8 mouse cellular contexts compared by ENCODE assay signal in the genomic region with DNA sequence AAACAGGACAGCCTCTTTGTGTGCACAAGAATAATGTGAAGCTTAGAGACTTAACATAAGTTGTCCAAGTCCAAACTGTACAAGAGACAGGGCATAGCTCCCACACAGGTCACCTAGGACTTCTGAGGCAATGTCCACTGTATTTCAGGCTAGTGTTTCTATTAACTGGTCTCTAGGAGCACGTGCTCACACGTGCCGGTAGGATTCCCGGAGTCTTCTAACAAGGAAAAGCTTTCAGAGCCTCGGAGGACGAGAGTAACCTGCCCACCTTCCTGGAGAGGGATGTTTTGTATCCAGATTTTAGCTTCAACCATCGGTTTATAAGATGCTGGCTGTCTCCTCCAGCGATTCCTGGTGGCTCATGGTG.
DNase-seq lines count a peak whose midpoint lies in the region; ATAC-seq and TF ChIP-seq lines count a peak whose summit lies in the region.

No protein-coding gene starts in this region.

- peaks cover 19% of the 10 kb centered on the region for H3K4me1 ChIP-seq in heart, embryonic 12.5 days (replicated peaks)
- H3K4me1 ChIP-seq in testis, adult 2 months (ENCODE audit: control insufficient read depth, insufficient read depth, low read length): peaks cover 17% of the 10 kb centered on the region
- peaks cover 20% of the 10 kb centered on the region for H3K4me1 ChIP-seq in limb, embryonic 12.5 days (replicated peaks)
- H3K4me1 ChIP-seq in stomach, postnatal 0 days (replicated peaks; ENCODE audit: control insufficient read depth, insufficient read depth): peaks cover 7% of the 10 kb centered on the region

- H3K4me2 ChIP-seq in heart, embryonic 12.5 days: peak overlapping the region; percentile 72
- peak overlapping the region; percentile 74 for H3K4me2 ChIP-seq in limb, embryonic 12.5 days
- peak overlapping the region; percentile 74; the same call in 1 of the 2 replicates for H3K4me2 ChIP-seq in stomach, postnatal 0 days (replicated peaks; ENCODE audit: low read depth)

- no peak overlapping the region for H3K27ac ChIP-seq in heart, embryonic 12.5 days (ENCODE audit: poor library complexity, severe bottlenecking)
- peak overlapping the region; percentile 17; the same call in 1 of the 2 replicates for H3K27ac ChIP-seq in testis, adult 2 months (ENCODE audit: control insufficient read depth, insufficient read depth, low read depth, low read length)
- peak overlapping the region; percentile 89 for H3K27ac ChIP-seq in limb, embryonic 12.5 days
- H3K27ac ChIP-seq in stomach, postnatal 0 days (replicated peaks): peak overlapping the region; percentile 78

- ATAC-seq in heart, embryonic 12.5 days (ENCODE audit: insufficient number of reproducible peaks, low FRiP score): no peak
- no peak for ATAC-seq in limb, embryonic 12.5 days (ENCODE audit: insufficient number of reproducible peaks, insufficient read depth, low FRiP score, low TSS enrichment, low read depth)
- 0 out of 2 replicates have a peak, but pooled peaks have one; percentile 1 for ATAC-seq in stomach, postnatal 0 days (ENCODE audit: low FRiP score, low TSS enrichment)

- TF ChIP-seq CTCF in testis, adult 2 months (IDR thresholded peaks at IDR 0.05; ENCODE audit: control insufficient read depth, insufficient read depth, insufficient replicate concordance, low read depth, low read length): no peak
- no peak for TF ChIP-seq CTCF in stomach, postnatal 0 days (IDR thresholded peaks at IDR 0.05; ENCODE audit: low read depth)

- intact Hi-C loops in heart, postnatal 36 days (cut with DNase I): no loop called here

- no peak for TF ChIP-seq POLR2A in testis, adult 2 months (IDR thresholded peaks at IDR 0.05; ENCODE audit: control insufficient read depth, low read depth, low read length)

- no peaks in the 10 kb centered on the region for H3K36me3 ChIP-seq in heart, embryonic 12.5 days
- no peaks in the 10 kb centered on the region for H3K36me3 ChIP-seq in testis, adult 2 months (ENCODE audit: control insufficient read depth, insufficient read depth, low read length)
- H3K36me3 ChIP-seq in limb, embryonic 12.5 days: no peaks in the 10 kb centered on the region
- H3K36me3 ChIP-seq in stomach, postnatal 0 days (ENCODE audit: control insufficient read depth, insufficient read depth, low read length): no peaks in the 10 kb centered on the region; the same call in 1 of the 2 replicates

- WGBS in heart, embryonic 12.5 days: 23% methylated on average over 8 of the region's 8 CpGs
- 16% methylated on average over 8 of the region's 8 CpGs for WGBS in limb, embryonic 12.5 days
- 20% methylated on average over 8 of the region's 8 CpGs for WGBS in stomach, postnatal 0 days

- H3K4me3 ChIP-seq in heart, embryonic 12.5 days: peak overlapping the region; percentile 38
- no peak overlapping the region; the same call in 1 of the 2 replicates for H3K4me3 ChIP-seq in testis, adult 2 months (ENCODE audit: control insufficient read depth, low read depth, low read length)
- peak overlapping the region; percentile 35 for H3K4me3 ChIP-seq in limb, embryonic 12.5 days (replicated peaks)
- H3K4me3 ChIP-seq in stomach, postnatal 0 days (ENCODE audit: low read depth, low read length): peak overlapping the region; percentile 32; the same call in 1 of the 2 replicates

- no peak for DNase-seq in heart, postnatal 36 days
- no peak for DNase-seq in testis, postnatal 10 days (ENCODE audit: low spot score)
- no peak for DNase-seq in stomach, postnatal 0 days (ENCODE audit: low spot score)
- DNase-seq in urinary bladder, postnatal 14 days (ENCODE audit: low spot score): no peak
- DNase-seq in adrenal gland, postnatal 36 days: no peak

- H3K9ac ChIP-seq in heart, embryonic 12.5 days: peak overlapping the region; percentile 49; the same call in 1 of the 2 replicates
- H3K9ac ChIP-seq in limb, embryonic 12.5 days (replicated peaks): peak overlapping the region; percentile 53
- H3K9ac ChIP-seq in stomach, postnatal 0 days (ENCODE audit: low read length): peak overlapping the region; percentile 59; the same call in 1 of the 2 replicates

- peaks cover 3% of the 10 kb centered on the region; the same call in 1 of the 2 replicates for H3K9me3 ChIP-seq in heart, embryonic 12.5 days (replicated peaks)
- no peaks in the 10 kb centered on the region for H3K9me3 ChIP-seq in limb, embryonic 12.5 days
- no peaks in the 10 kb centered on the region for H3K9me3 ChIP-seq in stomach, postnatal 0 days (ENCODE audit: control insufficient read depth, low read length)

- TF ChIP-seq EP300 in stomach, postnatal 0 days (optimal IDR thresholded peaks at IDR 0.05): no peak

- H3K27me3 ChIP-seq in heart, embryonic 12.5 days (replicated peaks): 0 out of 2 replicates have a peak, but pooled peaks cover 4% of the 10 kb centered on the region
- no peaks in the 10 kb centered on the region for H3K27me3 ChIP-seq in testis, adult 2 months (ENCODE audit: control insufficient read depth, insufficient read depth, low read length)
- H3K27me3 ChIP-seq in limb, embryonic 12.5 days: no peaks in the 10 kb centered on the region
- H3K27me3 ChIP-seq in stomach, postnatal 0 days (ENCODE audit: control insufficient read depth, insufficient read depth, low read length): no peaks in the 10 kb centered on the region
